Mouse (Mus musculus): ENCODE results near the gene Olfml3. TPM values are rescaled to one million over a fixed set of nuclear protein-coding genes. Genes with fewer than 3 reads are reported as not detected.

Olfml3 gene
- total RNA-seq, 2 experiments from 2014 or later = 12.5 to 15.0 TPM

DNA sequence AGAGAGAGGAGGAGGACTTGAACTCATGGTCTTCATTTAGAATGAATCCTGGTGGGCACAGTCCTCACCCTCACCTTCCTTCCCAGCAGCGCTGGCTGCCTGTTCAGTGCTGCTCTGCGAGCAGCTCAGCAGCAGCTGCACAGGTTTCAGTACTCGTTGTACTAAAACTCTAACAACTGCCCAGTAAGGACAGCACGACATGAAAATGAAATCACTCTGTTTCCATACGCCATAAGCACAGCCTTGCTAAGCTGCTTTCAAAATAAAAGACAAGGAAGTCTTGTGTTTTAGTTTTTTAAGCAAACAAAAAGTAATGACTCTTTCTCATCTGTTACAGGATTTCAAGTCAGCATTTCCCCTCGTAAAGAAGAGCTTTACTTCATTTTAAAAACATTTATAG lies 5.4 kb upstream of the Olfml3 start:
- DNase-seq (ENCODE audit: extremely low spot score in 1 of 2, low spot score in 1 of 2) = no peak

DNA sequence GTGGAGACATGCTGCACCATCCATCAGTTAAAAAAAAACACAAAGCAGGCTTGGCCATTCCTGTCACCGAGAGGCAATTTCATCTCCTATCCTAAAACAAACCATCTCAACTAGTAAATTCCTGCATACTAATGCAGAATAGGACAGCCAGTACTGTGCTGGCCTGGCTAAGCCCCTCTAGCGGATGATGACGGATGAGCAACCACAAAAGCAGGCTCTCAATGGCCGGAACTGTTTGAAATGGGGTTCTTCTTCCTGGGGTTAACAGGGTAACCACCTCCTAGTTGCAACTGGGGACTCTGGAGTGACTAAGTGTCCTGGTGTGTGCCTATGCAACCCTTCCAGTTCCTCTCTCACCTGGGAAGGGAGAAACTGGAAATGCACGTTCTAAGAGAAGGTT lies 2.5 kb upstream of the Olfml3 start:
- DNase-seq (ENCODE audit: extremely low spot score in 1 of 2, low spot score in 1 of 2) = no peak

- no peak for DNase-seq (ENCODE audit: extremely low spot score in 1 of 2, low spot score in 1 of 2)
These were observed 1.5 kb upstream of the Olfml3 start, which contains the start of gene Gm10964 for GRCm38 (mm10) chr3:103739329-103739728. Gene Gm10964, plus strand, starts transcription at chr3:103739366.

DNA sequence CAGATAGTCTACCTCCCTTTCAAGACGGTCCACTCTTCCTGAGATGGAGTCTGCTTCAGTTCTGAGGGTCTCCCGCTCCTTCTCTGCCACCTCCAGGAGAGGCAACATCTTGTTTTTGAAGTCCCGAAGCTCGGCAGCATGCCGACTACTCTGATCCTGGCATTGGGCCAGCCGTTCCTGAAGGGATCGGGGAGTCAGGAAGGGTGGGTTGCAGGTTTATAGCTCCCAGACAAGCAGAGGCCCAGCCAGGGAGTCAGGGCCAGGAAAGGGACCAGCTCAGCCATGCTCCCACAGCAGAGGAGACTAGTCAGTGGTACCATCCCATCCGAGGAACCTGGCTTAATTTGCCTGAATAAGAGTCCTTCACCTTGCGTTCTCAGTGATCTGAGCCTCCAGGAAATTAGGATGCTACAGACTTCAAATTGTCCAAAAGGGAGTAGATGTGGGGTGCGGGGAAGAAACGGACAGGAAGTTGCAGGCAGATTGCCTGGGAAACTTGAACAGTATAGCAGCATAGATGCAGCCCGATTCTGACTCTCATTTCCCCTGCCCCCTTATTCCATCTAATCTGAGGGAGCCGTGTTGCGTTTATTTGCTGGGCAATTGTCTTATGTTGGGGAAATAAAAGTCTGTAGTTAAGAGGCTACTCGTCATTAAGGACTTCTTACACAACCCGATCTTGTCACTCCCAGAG lies 593 bp downstream of the Olfml3 start:
- DNase-seq (ENCODE audit: extremely low spot score in 1 of 2, low spot score in 1 of 2) = no peak

DNA sequence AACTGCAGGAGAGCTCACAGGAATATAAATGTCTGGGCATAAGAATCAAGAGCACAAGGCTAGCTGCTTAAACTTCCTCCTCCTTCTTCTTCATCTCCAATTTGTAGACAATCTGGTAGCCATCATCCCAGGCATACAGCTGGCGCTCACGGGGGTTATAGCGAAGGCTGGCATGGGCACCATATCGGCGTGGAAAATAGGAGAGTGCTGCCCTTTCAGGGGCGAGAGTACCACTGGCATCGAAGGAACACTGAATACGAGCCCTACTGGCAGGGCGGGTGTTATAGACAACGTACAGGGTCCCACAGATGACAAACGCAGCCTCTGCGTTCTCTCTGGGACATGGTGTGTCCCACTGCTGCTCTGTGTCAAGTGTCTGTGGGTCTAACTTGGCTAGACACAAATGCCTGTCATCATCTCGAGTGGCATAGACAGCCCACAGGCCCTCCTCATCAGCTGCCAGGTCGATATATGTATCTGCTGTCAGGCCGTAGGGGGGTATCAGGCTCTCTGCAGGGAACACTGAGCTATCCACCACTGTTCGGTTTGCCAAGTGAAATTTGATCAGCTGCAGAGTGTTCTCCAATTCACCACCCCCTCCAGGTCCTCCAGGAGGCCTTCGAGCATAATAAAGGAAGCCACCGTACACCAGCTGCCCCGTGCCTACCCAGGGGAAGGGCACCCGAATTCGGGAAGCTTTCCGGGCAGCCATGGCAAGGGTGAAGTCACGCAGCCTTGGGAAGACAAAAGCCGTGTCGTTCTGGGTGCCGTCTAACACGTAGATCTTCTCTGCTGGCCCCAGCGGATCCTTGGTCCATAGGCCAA lies 1.8 kb downstream of the Olfml3 start:
- DNase-seq (ENCODE audit: extremely low spot score in 1 of 2, low spot score in 1 of 2) = no peak

DNA sequence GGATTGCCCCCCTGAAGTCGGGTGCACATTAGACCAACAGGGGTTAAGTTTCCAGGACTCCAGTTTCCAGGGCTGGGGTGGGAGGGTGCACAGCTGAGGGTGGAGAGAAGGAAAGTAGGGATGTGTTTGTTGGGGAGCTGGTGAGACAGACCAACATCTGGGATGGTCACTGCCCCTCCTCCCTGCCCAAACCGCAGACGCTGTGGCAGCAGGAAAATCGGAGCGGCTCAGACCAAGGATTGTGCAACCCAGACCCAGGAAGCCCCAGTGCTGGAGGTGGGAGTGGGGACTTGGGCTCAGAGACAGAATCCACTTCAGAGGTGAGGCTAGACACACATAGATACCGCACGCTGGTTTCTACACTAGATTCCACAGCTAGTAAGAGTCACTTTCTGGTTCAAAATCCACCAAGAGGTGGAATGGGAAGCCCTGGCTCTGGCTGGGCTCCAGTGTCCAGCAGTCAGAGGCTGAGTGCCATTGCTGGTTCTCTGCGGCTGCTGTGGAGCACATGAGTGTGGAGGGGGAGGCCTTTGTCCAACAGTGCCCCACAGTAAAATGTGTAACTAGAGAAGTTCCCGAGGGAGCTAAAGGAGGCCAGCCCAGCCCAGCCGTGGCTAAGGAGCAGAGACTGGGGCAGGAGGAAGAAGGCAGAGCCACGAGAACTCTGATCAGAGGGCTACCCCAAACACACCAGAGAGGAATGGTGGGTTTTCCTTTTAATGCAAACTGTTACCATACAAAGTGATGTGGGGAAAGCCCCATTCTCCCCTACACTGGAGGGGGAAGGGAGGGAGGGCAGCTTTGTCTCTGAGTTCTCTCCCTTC lies 2.9 kb downstream of the Olfml3 start:
- no peak for DNase-seq (ENCODE audit: extremely low spot score in 1 of 2, low spot score in 1 of 2)

- DNase-seq (ENCODE audit: extremely low spot score in 1 of 2, low spot score in 1 of 2) = no peak
These were observed 3.8 kb downstream of the Olfml3 start for GRCm38 (mm10) chr3:103733799-103734695.

GRCm38 (mm10) chr3:103733176-103733575 lies 4.6 kb downstream of the Olfml3 start:
- DNase-seq (ENCODE audit: extremely low spot score in 1 of 2, low spot score in 1 of 2) = no peak

GRCm38 (mm10) chr3:103732116-103732515 lies 5.7 kb downstream of the Olfml3 start:
- DNase-seq (ENCODE audit: extremely low spot score in 1 of 2, low spot score in 1 of 2) = no peak

- DNase-seq (ENCODE audit: extremely low spot score in 1 of 2, low spot score in 1 of 2) = no peak
These were observed 8.0 kb downstream of the Olfml3 start for GRCm38 (mm10) chr3:103729850-103730249.

DNA sequence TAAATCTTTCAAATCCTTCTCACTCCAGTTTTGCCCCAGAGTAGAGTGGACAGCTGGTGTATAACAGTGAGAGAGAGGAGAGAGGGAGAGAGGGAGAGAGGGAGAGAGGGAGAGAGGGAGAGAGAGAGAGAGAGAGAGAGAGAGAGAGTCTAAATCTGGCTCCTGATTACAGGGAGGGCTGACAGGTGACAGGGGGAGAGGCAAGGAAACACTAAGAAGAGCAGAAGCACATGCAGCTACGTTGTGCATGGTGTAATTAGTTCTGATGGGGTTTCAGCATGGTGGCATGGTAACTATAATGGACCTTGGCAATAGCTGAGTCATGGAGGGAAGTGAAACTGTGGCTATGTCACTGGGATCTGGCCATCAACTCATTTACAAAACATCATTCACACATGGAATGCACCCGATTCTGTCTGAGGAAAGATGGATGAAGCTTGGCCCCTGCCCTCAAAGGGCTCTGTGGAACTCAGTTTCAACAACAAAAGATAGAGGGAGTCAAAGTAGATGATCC lies 9.9 kb downstream of the Olfml3 start:
- no peak for DNase-seq (ENCODE audit: extremely low spot score in 1 of 2, low spot score in 1 of 2)

GRCm38 (mm10) chr3:103726642-103727041 lies 11.2 kb downstream of the Olfml3 start:
- no peak for DNase-seq (ENCODE audit: extremely low spot score in 1 of 2, low spot score in 1 of 2)

DNA sequence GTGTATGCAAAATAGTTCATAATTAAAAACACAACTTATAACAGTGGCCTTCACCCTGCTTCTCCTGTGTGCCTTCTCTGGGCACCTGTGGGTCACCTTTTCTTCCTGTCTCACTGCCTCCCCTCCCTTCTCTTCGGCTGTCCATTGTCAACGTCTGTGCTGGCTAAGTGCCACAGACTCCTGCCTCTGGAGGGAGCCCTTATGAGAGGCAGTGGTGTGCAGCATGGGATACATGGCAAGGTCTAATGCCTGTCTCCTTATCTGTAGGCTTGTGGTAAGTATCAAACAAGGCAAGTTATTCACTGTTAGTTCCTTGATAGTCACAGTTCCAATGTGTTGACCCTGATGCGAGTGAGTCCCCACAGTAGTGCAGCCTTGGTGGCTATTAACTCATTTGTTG lies 13.7 kb downstream of the Olfml3 start:
- DNase-seq (ENCODE audit: extremely low spot score in 1 of 2, low spot score in 1 of 2) = no peak

- no peak for DNase-seq (ENCODE audit: extremely low spot score in 1 of 2, low spot score in 1 of 2)
These were observed 19.1 kb downstream of the Olfml3 start for GRCm38 (mm10) chr3:103718728-103719127.

DNA sequence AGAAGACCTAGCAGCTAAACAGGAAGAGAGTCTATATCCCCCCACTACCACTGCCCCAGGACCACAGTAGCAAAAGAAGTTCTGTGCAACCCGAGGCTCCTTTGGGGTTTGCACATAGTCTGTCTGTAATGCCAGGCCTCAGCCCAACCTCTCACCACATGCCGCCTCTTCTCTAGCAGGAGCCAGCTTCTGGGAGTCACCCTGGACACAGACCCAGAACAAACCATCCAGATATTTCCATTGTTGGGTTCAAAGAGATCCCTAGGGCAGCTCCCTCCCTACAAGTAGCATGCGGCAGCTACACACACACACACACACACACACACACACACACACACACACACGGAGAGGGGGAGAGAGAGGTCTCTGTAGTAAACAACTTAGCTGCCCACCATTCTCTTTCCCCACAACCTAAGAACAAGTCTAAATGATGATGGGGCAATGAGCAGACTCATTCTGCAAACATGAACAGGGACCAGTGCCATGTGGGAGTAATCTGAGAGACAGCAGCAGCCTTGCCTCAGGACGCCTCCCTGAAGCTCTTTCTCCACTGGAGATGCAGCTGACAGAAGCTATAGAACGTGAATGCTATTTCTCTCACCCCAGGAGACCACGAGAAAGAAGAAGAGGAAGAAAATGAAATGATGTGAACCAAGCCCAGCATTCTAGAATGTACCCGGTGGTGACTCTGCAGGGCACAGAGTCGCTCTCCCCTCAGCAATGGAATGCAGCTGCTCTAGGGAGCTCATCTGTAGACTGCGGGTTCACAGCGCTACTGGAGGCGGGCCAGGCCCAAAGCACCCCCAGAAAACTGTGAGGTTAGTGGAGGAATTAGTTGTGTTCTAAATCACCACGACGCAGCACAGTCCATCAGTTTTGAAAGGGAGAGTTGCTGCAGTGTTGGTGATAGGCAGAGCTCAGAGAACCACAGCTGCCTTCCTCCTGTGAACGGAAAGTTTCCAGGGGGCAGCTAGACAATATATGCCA lies 20.7 kb downstream of the Olfml3 start:
- DNase-seq (ENCODE audit: extremely low spot score in 1 of 2, low spot score in 1 of 2) = no peak

- no peak for DNase-seq (ENCODE audit: extremely low spot score in 1 of 2, low spot score in 1 of 2)
These were observed 21.8 kb downstream of the Olfml3 start for GRCm38 (mm10) chr3:103715762-103716693.

DNA sequence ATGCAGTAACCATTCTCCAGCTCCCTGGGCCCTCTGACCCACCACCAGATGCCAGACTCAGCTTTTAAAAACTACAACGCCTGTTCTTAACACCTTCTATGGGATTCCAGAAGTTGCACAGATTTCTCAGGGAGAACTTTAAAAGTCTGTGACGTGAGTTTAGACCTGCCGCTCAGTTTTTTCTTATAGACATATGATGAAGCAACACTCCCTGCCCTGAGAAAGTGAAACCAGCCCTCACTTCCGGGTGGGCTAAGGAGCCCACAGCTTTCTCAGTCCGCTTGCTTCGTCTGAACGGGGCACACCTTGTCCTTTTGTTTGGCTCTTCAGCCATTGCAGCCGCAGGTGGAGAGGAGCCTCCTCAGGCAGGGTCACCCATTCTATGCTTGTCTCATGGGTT lies 22.9 kb downstream of the Olfml3 start:
- no peak for DNase-seq (ENCODE audit: extremely low spot score in 1 of 2, low spot score in 1 of 2)
